Mouse (Mus musculus): ENCODE measurements around the gene Lmna.

DNA sequence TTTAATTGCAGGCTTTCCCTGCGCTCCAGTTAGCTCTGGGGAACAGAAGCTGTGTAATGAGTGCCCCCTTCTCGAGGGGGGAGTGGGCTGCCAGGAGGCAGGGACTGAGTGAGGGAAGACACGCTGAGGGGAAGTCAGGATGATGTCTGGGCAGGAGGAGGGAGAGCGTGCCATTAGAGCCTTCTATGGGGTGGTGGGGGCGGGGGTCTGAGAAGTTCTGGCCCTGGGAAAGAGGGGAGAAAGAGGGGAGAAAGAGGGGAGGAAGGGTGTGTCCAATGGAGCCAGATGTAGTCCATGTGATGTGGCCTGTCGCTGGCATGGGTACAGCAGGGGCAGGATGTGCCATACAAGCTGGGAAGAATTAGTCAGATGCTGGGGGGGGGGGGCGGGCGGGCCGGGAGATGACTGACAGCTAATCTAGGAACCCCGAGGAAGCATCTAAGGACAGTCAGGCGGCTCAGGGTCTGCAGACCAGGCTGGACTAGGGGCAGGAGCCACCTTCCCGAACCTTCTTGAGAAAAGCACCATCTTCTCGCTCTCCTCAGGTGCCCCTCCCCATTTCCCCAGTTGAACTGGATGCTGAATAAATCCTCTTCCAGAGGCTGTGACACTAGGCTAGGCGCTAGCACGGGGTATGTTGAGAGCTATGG lies 3.3 kb upstream of the Lmna start:
- no peak for TF ChIP-seq CTCF (IDR thresholded peaks at IDR 0.05; ENCODE audit: borderline replicate concordance, insufficient read depth, low read depth, low read length)
- TF ChIP-seq POLR2A (IDR thresholded peaks at IDR 0.05; ENCODE audit: borderline replicate concordance, insufficient read depth, low read length): no peak
